Mouse (Mus musculus) embryonic facial prominence, embryonic 14.5 days (tissue): Measurements from ENCODE around the gene Madd. TPM values are rescaled to one million over a fixed set of nuclear protein-coding genes. Genes with fewer than 3 reads are reported as not detected.

Source experiments
- ATAC-seq: fragments of 200-750 bp; cut with Nextera tagmentation; 2 replicates; pipeline ENCODE4 v1.8.0; 2017; ENCODE audit warnings: low read depth, moderate number of reproducible peaks, moderate TSS enrichment
- DNase-seq: peaks from one replicate; pipeline ENCODE4 v3.0.0-alpha.2; 2015; ENCODE audit warnings: low spot score
- H3K27ac ChIP-seq: fragments of 300-500 bp; sonication (generic); replicated peaks from 2 replicates; pipeline ENCODE4 v1.5.1; 2014; ENCODE audit warnings: low read depth, mild to moderate bottlenecking, low read length, moderate library complexity
- H3K27me3 ChIP-seq: fragments of 300-500 bp; sonication (generic); replicated peaks from 2 replicates; pipeline ENCODE4 v1.6.1; 2014; ENCODE audit warnings: low read length; ENCODE audit not compliant: control insufficient read depth, insufficient read depth
- H3K36me3 ChIP-seq: fragments of 300-500 bp; sonication (generic); 2 replicates; pipeline ENCODE4 v1.6.1; 2014; ENCODE audit warnings: low read length, mixed read lengths; ENCODE audit not compliant: control insufficient read depth, insufficient read depth
- H3K4me1 ChIP-seq: fragments of 300-500 bp; sonication (generic); 2 replicates; pipeline ENCODE4 v1.6.1; 2014; ENCODE audit warnings: antibody characterized with exemption, low read length; ENCODE audit not compliant: control insufficient read depth, insufficient read depth
- H3K4me2 ChIP-seq: fragments of 300-500 bp; sonication (generic); 2 replicates; pipeline ENCODE4 v1.6.1; 2014; ENCODE audit warnings: low read depth, mild to moderate bottlenecking, low read length, moderate library complexity, mixed read lengths
- H3K4me3 ChIP-seq: fragments of 300-500 bp; sonication (generic); 2 replicates; pipeline ENCODE4 v1.5.1; 2014; ENCODE audit warnings: low read depth, mild to moderate bottlenecking, low read length
- H3K9ac ChIP-seq: fragments of 300-500 bp; sonication (generic); 2 replicates; pipeline ENCODE4 v1.6.1; 2014; ENCODE audit warnings: low read depth, mild to moderate bottlenecking, low read length, moderate library complexity, mixed read lengths
- H3K9me3 ChIP-seq: fragments of 300-500 bp; sonication (generic); 2 replicates; pipeline ENCODE4 v1.6.1; 2016; ENCODE audit warnings: low read length; ENCODE audit not compliant: control insufficient read depth
- WGBS: fragments of 180-500 bp; shearing (Covaris S2); extraction: QIAGEN DNeasy Blood & Tissue Kit; methylation state at CpG from one replicate; pipeline ENCODE4 v1.1.7; 2014; 5-methylcytosine and 5-hydroxymethylcytosine counted together
- polyA plus RNA-seq: library from polyadenylated mRNA; unstranded; fragments of >200 nt; fragmentation: Nextera tagmentation; extraction: Ambion mirVana; gene quantifications from 2 replicates; pipeline ENCODE4 v1.2.1, GENCODE M21; 2014

Gene Madd
- polyA plus RNA-seq, 1 experiment from 2014 or later: 7.9 TPM

DNA sequence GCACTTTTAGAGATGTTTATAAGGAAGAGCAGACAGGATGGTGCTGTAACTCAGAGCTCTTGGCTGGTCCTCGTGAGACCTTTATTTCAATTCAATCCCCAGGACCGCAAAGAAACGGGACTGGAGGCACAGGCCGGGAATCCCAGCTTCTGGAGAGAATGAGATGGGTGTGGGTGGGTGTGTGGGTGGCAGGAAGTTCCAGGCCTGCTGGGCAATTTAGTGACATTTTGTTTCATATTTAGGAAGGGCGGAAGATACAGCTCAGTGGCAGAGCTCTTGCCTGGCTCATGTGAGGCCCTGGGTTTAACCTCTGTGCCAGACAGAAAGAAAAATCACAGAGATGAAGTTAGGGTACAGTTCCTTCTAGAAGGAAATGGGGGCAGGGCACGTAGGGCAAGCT lies 93.4 kb downstream of the Madd start:
- ATAC-seq: no peak
- H3K27me3 ChIP-seq: no peaks in the 10 kb centered on the region
- WGBS: 62% methylated on average over 6 of the region's 6 CpGs
- H3K9me3 ChIP-seq: no peaks in the 10 kb centered on the region
- no peak overlapping the region for H3K9ac ChIP-seq
- no peaks in the 10 kb centered on the region for H3K36me3 ChIP-seq
- DNase-seq: no peak
- no peaks in the 10 kb centered on the region for H3K4me1 ChIP-seq
- H3K4me2 ChIP-seq: no peak overlapping the region
- no peak overlapping the region for H3K4me3 ChIP-seq
- H3K27ac ChIP-seq: no peak overlapping the region

DNA sequence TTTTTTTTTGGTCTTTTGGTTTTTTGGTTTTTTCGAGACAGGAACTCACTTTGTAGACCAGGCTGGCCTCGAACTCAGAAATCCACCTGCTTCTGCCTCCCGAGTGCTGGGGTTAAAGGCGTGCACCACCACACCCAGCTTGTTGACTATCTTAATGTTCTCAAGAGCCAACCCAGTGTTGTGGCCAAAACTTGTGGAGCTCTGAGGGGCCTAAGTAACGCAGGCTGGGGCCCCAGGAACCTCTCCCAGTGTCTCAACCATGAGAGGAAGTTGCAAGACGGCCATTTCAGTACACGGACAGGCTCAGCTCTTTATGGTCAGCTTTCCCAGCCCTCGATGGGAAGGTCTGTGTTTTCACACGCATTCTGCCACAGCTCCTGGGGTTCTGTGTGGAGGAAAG lies 94.7 kb downstream of the Madd start:
- no peak overlapping the region for H3K4me3 ChIP-seq
- H3K36me3 ChIP-seq: no peaks in the 10 kb centered on the region
- no peak overlapping the region for H3K4me2 ChIP-seq
- H3K9me3 ChIP-seq: no peaks in the 10 kb centered on the region
- DNase-seq (no peak), ATAC-seq (no peak)
- H3K27ac ChIP-seq: no peak overlapping the region
- H3K27me3 ChIP-seq: no peaks in the 10 kb centered on the region
- 76% methylated on average over 9 of the region's 9 CpGs for WGBS
- H3K4me1 ChIP-seq: no peaks in the 10 kb centered on the region
- no peak overlapping the region for H3K9ac ChIP-seq

DNA sequence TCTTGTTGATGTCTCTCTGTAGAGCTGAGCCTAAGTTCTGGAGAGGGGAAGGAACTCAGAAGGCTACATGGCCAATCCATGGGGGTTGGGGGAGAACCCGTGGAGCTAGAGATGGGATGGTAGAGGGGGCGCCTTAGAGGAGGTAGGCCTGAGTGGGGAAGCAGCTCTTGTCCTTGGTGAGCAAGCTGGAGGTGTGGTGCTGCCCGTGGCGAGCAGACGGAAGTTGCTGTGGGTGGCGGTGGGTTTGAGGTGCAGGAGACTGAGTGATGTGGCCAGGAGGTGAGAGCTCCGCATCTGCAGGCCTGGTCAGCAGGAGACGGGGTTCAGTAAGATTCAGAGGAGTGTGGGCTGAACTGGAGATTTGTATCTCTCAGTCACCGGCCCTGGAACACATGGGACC lies 96.2 kb downstream of the Madd start:
- Histone ChIP-seq H3K9me3 (no peaks in the 10 kb centered on the region), H3K27me3 (no peaks in the 10 kb centered on the region), H3K9ac (no peak overlapping the region), H3K4me1 (no peaks in the 10 kb centered on the region), H3K4me3 (no peak overlapping the region), H3K4me2 (no peak overlapping the region), H3K27ac (no peak overlapping the region), H3K36me3 (no peaks in the 10 kb centered on the region)
- 80% methylated on average over 9 of the region's 9 CpGs for WGBS
- DNase-seq: no peak
- ATAC-seq: no peak

Other genes starting within 250 kb of the Madd start
- 48.5 and 53.8 TPM in 2 replicates for gene Celf1, start 243.5 kb downstream of the Madd start, polyA plus RNA-seq
- 35.4 and 40.5 TPM in 2 replicates for gene Rapsn, start 148.2 kb downstream of the Madd start, polyA plus RNA-seq
- 309 and 320 TPM in 2 replicates for gene Psmc3, start 129.8 kb downstream of the Madd start, polyA plus RNA-seq
- 62.1 and 64.8 TPM in 2 replicates for gene Slc39a13, start 113.4 kb downstream of the Madd start, polyA plus RNA-seq
- gene Spi1, start 101.4 kb downstream of the Madd start, polyA plus RNA-seq: 10.2 and 10.6 TPM in 2 replicates
- 0.30 and 0.79 TPM in 2 replicates for gene Mybpc3, start 65.7 kb downstream of the Madd start, polyA plus RNA-seq
- gene Nr1h3, start 19.0 kb upstream of the Madd start, polyA plus RNA-seq: 1.5 and 2.7 TPM in 2 replicates
- gene Acp2, start 19.0 kb upstream of the Madd start, polyA plus RNA-seq: 29.4 and 32.3 TPM in 2 replicates
- 14.1 and 16.3 TPM in 2 replicates for gene Ddb2, start 53.1 kb upstream of the Madd start, polyA plus RNA-seq
- gene Pacsin3, start 72.1 kb upstream of the Madd start, polyA plus RNA-seq: 59.9 and 64.3 TPM in 2 replicates
- gene Arfgap2, start 81.1 kb upstream of the Madd start, polyA plus RNA-seq: 68.1 and 79.3 TPM in 2 replicates